Mouse (Mus musculus) kidney, postnatal 0 days (tissue): ENCODE measurements around the gene Strada. TPM values are rescaled to one million over a fixed set of nuclear protein-coding genes. Genes with fewer than 3 reads are reported as not detected.

Source experiments
- ATAC-seq: fragments of 200-750 bp; cut with Nextera tagmentation; replicated peaks from 2 replicates; pipeline ENCODE4 v1.8.0; 2017; ENCODE audit warnings: low read depth, moderate number of reproducible peaks, moderate TSS enrichment, moderate library complexity; ENCODE audit not compliant: low FRiP score
- DNase-seq: peaks from one replicate; pipeline ENCODE4 v3.0.0-alpha.2; 2016; ENCODE audit warnings: low spot score
- H3K27ac ChIP-seq: fragments of 300-500 bp; sonication (generic); 2 replicates; pipeline ENCODE4 v1.5.1; 2014; ENCODE audit warnings: mild to moderate bottlenecking
- H3K27me3 ChIP-seq: fragments of 300-500 bp; sonication (generic); 2 replicates; pipeline ENCODE4 v1.6.1; 2014; ENCODE audit warnings: low read length, mixed read lengths; ENCODE audit not compliant: insufficient read depth
- H3K36me3 ChIP-seq: fragments of 300-500 bp; sonication (generic); 2 replicates; pipeline ENCODE4 v1.6.1; 2014; ENCODE audit warnings: low read length, mixed read lengths; ENCODE audit not compliant: insufficient read depth
- H3K4me1 ChIP-seq: fragments of 300-500 bp; sonication (generic); replicated peaks from 2 replicates; pipeline ENCODE4 v1.6.1; 2014; ENCODE audit warnings: antibody characterized with exemption, low read length, mixed read lengths; ENCODE audit not compliant: insufficient read depth
- H3K4me2 ChIP-seq: fragments of 300-500 bp; sonication (generic); 2 replicates; pipeline ENCODE4 v1.6.1; 2014; ENCODE audit warnings: mild to moderate bottlenecking, low read length, moderate library complexity, mixed read lengths
- H3K4me3 ChIP-seq: fragments of 300-500 bp; sonication (generic); replicated peaks from 2 replicates; pipeline ENCODE4 v1.5.1; 2014; ENCODE audit warnings: low read depth, low read length
- H3K9ac ChIP-seq: fragments of 300-500 bp; sonication (generic); 2 replicates; pipeline ENCODE4 v1.6.1; 2014; ENCODE audit warnings: low read depth, low read length
- H3K9me3 ChIP-seq: fragments of 300-500 bp; sonication (generic); replicated peaks from 2 replicates; pipeline ENCODE4 v1.6.1; 2016; ENCODE audit warnings: low read length, inconsistent platforms, mixed read lengths
- CTCF ChIP-seq: IDR thresholded peaks from 2 replicates; pipeline ENCODE4 v1.5.1; 2016; ENCODE audit warnings: antibody characterized with exemption, low read depth, mild to moderate bottlenecking, moderate library complexity
- WGBS: fragments of 180-500 bp; shearing (Covaris S2); extraction: QIAGEN DNeasy Blood & Tissue Kit; methylation state at CpG from one replicate; pipeline ENCODE4 v1.1.7; 2014; 5-methylcytosine and 5-hydroxymethylcytosine counted together
- polyA plus RNA-seq: library from polyadenylated mRNA; unstranded; fragments of >200 nt; fragmentation: Nextera tagmentation; extraction: Ambion mirVana; gene quantifications from 2 replicates; pipeline ENCODE4 v1.2.1, GENCODE M21; 2015

Strada gene
- polyA plus RNA-seq, 1 experiment from 2014 or later = 19.9 TPM

DNA sequence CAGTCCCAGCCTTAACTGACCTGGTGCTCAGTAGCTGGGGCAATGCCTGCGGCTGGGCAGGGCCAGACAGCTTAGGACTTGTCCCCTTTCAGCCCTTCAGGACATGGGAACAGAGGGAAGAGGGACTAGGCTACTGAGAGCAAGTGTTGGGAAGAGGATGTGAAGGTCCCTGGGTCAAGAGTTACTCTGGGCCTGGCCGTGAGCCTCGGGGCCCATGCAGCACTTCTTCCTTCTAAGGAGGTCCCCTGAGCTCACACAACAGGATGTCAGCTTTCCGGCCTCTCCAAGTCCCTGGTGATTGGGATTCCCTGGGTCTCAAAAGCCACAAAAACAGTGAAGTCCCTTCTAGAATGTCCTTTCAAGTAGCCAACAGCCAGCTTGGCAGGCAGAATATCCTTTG is 38.4 kb downstream of the Strada start:
- DNase-seq (peak; percentile 38), ATAC-seq (no peak)
- H3K9ac ChIP-seq = no peak overlapping the region
- no peak overlapping the region for H3K4me3 ChIP-seq
- peaks cover 13% of the 10 kb centered on the region; the same call in 1 of the 2 replicates for H3K4me1 ChIP-seq
- no peaks in the 10 kb centered on the region for H3K27me3 ChIP-seq
- 61% methylated on average over 4 of the region's 4 CpGs for WGBS
- no peak overlapping the region for H3K4me2 ChIP-seq
- H3K27ac ChIP-seq = peak overlapping the region; percentile 51
- peaks cover 24% of the 10 kb centered on the region; the same call in 1 of the 2 replicates for H3K36me3 ChIP-seq
- no peaks in the 10 kb centered on the region for H3K9me3 ChIP-seq
- TF ChIP-seq CTCF = no peak

DNA sequence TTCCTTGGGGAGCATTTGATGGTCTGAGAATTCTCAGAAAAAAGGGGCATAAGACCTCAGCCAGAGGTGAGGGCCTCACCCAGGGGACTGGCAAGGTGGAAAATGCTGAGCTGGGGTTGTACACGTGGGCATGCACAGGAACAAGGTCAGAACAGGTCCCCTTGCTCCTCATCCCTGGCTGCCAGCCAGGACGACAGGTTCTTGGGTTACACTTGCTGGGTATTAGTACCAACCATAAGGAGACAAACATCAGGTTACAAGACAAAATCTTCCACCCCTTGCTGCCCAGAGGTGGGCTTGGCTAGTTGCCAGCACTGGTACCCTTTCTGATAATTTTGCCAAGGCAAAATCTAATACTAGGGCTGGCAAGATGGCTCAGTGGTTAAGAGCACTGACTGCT is 39.7 kb downstream of the Strada start:
- WGBS = 51% methylated on average over 2 of the region's 2 CpGs
- Histone ChIP-seq H3K27ac (no peak overlapping the region), H3K9me3 (no peaks in the 10 kb centered on the region), H3K9ac (no peak overlapping the region), H3K4me2 (no peak overlapping the region), H3K4me3 (no peak overlapping the region), H3K36me3 (peaks cover 18% of the 10 kb centered on the region; the same call in 1 of the 2 replicates), H3K27me3 (no peaks in the 10 kb centered on the region), H3K4me1 (peaks cover 14% of the 10 kb centered on the region; the same call in 1 of the 2 replicates)
- ATAC-seq = no peak
- DNase-seq = no peak
- no peak for TF ChIP-seq CTCF

DNA sequence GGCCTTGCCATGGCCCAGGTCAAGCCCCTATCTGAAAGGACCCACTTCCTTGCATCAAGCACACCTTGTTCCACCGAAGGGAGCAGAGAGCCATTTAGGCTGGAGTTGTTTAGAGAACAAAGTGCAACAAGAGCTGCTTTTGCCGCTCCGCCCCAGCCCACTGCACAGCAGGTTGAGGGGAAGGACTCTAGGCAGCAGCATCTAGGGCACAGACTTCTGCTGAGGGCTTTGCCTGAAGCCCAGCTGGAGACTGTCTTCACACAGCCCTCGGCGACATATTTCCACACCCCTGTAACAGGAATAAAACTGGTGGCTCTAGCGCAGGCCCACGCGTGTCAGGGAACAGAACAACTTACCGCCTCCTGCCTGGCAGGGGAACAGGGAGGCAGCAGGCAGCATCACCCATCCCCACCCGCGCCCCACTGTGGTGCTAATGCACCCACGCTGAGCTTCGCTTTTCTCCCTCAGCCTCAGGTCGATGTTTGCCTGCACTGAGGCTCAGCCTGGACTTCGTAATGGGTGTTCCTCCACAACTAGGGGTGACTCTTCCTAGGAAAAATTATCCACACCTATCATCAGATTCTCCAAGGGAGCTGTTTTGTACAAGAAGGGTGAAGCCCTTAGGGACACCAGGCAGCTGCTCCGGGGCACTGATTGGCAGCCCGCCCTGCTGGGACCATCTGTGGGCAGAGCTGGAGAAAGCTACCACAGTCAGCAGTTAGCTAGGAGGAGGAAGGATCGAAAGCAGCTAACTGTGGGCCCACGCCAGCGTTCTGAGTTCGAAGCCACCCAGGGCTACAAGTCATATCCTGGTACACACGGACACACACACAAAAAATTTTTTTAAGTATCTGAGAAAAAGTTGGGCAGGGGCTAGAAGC is 40.9 kb downstream of the Strada start, which contains the start of the genes Gm10840 and Limd2:
TSS of gene Gm10840 (plus strand) at position 10 of the 881 bp plus-strand sequence.
TSS of gene Limd2 (minus strand) at position 20 of the 881 bp plus-strand sequence.
- ATAC-seq = 0 out of 2 replicates have a peak, but pooled peaks have one; percentile 6
- H3K9me3 ChIP-seq = no peaks in the 10 kb centered on the region

DNA sequence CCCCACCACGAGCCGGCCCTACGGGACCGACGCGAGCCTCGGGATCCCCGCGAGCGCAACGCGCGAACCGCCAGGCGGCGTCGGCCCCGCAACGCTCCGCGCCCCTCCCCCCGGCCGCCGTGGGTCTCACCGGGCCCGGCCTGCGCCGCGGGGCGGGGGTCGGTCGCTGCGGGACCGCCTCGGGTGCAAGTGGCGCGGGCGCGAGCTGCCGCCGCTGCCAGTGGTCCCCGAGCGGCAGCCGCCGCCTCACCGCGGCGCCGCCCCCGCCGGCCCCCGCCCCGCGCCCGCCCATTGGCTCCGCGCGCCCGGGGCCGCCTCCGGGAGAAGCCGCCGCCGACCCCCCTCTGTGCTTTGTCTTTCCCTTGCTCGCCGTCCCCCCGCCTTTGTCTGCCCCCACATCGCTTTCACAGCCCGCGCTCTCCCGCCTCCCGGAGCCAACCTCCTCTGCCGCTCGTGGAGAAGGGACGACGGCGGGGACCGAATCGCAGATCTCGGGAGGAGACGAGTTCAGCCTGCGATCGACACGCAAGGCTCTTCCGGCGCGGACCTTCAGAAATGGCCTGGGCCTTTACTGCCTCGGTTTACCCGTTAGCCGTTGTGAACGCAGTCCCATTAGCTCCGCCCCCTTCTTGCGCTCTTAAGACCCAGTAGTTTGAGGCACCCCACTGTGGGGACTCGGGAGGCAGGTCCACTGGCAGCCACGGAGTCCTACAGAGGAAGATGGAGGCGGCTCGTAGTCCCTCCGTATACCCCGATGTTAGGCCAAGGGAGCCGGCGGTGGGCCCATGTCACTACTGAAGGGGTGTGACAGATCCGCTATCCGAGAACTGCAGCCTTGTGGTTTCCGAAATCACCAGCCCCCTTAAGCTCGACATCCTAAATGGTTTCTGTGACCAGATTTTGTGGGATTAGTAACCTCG is 41.8 kb downstream of the Strada start:
- H3K27ac ChIP-seq = peak overlapping the region; percentile 89
- peaks cover 9% of the 10 kb centered on the region; the same call in 1 of the 2 replicates for H3K36me3 ChIP-seq
- H3K4me1 ChIP-seq = peaks cover 14% of the 10 kb centered on the region; the same call in 1 of the 2 replicates
- TF ChIP-seq CTCF = no peak
- no peaks in the 10 kb centered on the region for H3K27me3 ChIP-seq
- ATAC-seq (peak; percentile 37), DNase-seq (peak; percentile 89)
- peak overlapping the region; percentile 70 for H3K4me3 ChIP-seq
- H3K9me3 ChIP-seq = no peaks in the 10 kb centered on the region
- peak overlapping the region; percentile 94 for H3K4me2 ChIP-seq
- peak overlapping the region; percentile 90 for H3K9ac ChIP-seq
- WGBS = under 1% methylated on average over 88 of the region's 106 CpGs

More for the DNA sequence above, 40.9 kb downstream of the Strada start, which contains the start of the genes Gm10840 and Limd2:
- H3K27me3 ChIP-seq = no peaks in the 10 kb centered on the region
- 33% methylated on average over 22 of the region's 22 CpGs for WGBS
- H3K27ac ChIP-seq = peak within 1 kb of the TSS; percentile 89
- H3K4me1 ChIP-seq = peaks cover 14% of the 10 kb centered on the region; the same call in 1 of the 2 replicates
- peaks cover 17% of the 10 kb centered on the region; the same call in 1 of the 2 replicates for H3K36me3 ChIP-seq
- peak within 1 kb of the TSS; percentile 70 for H3K4me3 ChIP-seq
- H3K9ac ChIP-seq = peak within 1 kb of the TSS; percentile 90
- H3K4me2 ChIP-seq = peak within 1 kb of the TSS; percentile 94
- TF ChIP-seq CTCF = no peak
- peak; percentile 64 for DNase-seq

DNA sequence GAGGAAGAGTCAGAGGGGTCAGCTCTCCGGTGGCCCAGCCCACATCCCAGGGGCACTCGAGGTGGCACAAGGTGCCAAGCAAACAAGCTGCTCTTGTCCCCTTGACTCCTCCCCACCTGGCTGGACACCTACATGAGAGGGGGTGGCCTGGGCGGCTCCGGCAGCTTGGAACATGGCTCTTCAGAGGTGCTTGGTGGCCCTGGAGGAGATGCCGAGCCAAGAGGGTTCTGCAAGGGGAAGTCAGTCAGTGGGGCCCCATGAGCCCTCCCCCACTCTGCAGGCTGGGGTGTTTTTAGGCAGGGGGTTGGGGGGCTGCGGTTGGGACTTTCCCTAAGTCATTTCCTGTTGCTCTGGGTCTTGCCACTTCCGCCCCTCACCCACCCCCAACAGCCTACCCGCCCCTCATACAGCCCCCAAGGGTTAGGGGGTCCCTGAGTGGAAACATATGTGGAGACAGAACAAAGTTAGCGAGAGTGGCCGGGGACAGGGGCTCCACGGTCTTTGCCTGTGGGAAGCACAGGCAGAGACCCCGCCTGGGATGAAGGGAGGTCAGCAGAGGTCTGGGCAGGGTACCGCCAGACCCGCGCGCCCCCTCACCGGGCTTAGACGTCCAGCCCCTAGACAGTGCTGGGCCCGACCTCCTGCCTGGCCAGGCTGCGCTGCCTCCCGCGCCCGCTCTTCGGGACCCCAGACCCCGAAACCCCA is 42.6 kb downstream of the Strada start:
- Histone ChIP-seq H3K4me1 (peaks cover 14% of the 10 kb centered on the region; the same call in 1 of the 2 replicates), H3K4me2 (peak overlapping the region; percentile 94), H3K4me3 (peak overlapping the region; percentile 70), H3K9ac (peak overlapping the region; percentile 90), H3K27ac (peak overlapping the region; percentile 89), H3K27me3 (no peaks in the 10 kb centered on the region), H3K9me3 (no peaks in the 10 kb centered on the region), H3K36me3 (peaks cover 9% of the 10 kb centered on the region; the same call in 1 of the 2 replicates)
- TF ChIP-seq CTCF = no peak
- DNase-seq = peak; percentile 58
- peak; percentile 42; the same call in 1 of the 2 replicates for ATAC-seq
- 2% methylated on average over 23 of the region's 25 CpGs for WGBS
